Mouse (Mus musculus) MEL (cell line): ENCODE measurements at regions not wholly inside any gene's neighbourhood (a gene's known extent, or its start where the extent isn't known, plus 50 kb on each side); places are given as distances from the start of the nearest gene placed in this dataset.

ENCODE experiments used
- DNase-seq: peaks from one replicate; pipeline ENCODE4 v3.0.0; 2011; ENCODE audit warnings: low read depth, low spot score
- H3K27ac ChIP-seq: 2 replicates; pipeline ENCODE4 v1.5.1; 2012; ENCODE audit warnings: low read depth, mild to moderate bottlenecking, control low read depth, low read length, moderate library complexity; ENCODE audit not compliant: control insufficient read depth
- H3K27me3 ChIP-seq, 2 experiments: fragments of 150-350 bp in 1 of 2; sonication (generic) in 1 of 2; 2 replicates each; pipeline ENCODE4 v1.6.1; 2012; ENCODE audit warnings: low read length in 2 of 2, mild to moderate bottlenecking in 2 of 2, improper control_type of control experiment in 1 of 2, moderate library complexity in 1 of 2; ENCODE audit not compliant: insufficient read depth in 2 of 2, control insufficient read depth in 1 of 2
- H3K36me3 ChIP-seq, 2 experiments: 2 replicates each; pipeline ENCODE4 v1.6.1; 2012 to 2014; ENCODE audit warnings: low read length in 2 of 2, improper control_type of control experiment in 1 of 2, inconsistent platforms in 1 of 2, mild to moderate bottlenecking in 1 of 2; ENCODE audit not compliant: insufficient read depth in 2 of 2, control insufficient read depth in 1 of 2
- H3K4me1 ChIP-seq, 2 experiments: fragments of 150-350 bp in 1 of 2; sonication (generic) in 1 of 2; 2 replicates each; pipeline ENCODE4 v1.6.1; 2012; ENCODE audit warnings: low read length in 2 of 2, improper control_type of control experiment in 1 of 2, mild to moderate bottlenecking in 1 of 2; ENCODE audit not compliant: insufficient read depth in 2 of 2, control insufficient read depth in 1 of 2
- H3K4me3 ChIP-seq, 2 experiments: fragments of 150-350 bp in 1 of 2; sonication (generic) in 1 of 2; 2 replicates each; pipeline ENCODE4 v1.5.1; 2012; ENCODE audit warnings: low read depth in 2 of 2, low read length in 2 of 2, mild to moderate bottlenecking in 2 of 2, moderate library complexity in 2 of 2, control low read depth in 1 of 2, improper control_type of control experiment in 1 of 2; ENCODE audit not compliant: control insufficient read depth in 1 of 2, insufficient read depth in 1 of 2
- H3K79me2 ChIP-seq: 2 replicates; pipeline ENCODE4 v1.6.1; 2012; ENCODE audit warnings: mild to moderate bottlenecking, low read length, moderate library complexity; ENCODE audit not compliant: control insufficient read depth, poor library complexity, insufficient read depth
- H3K9ac ChIP-seq: 2 replicates; pipeline ENCODE4 v1.6.1; 2012; ENCODE audit warnings: low read depth, mild to moderate bottlenecking, control low read depth, low read length, moderate library complexity; ENCODE audit not compliant: control insufficient read depth, poor library complexity, severe bottlenecking
- H3K9me3 ChIP-seq: fragments of 150-350 bp; sonication (generic); replicated peaks from 2 replicates; pipeline ENCODE4 v1.6.1; 2012; ENCODE audit warnings: mild to moderate bottlenecking, low read length, improper control_type of control experiment, moderate library complexity; ENCODE audit not compliant: insufficient read depth
- EP300 ChIP-seq, 2 experiments: IDR thresholded peaks; 2 replicates each; pipeline ENCODE4 v1.6.1; 2011; ENCODE audit warnings: improper control_type of control experiment in 2 of 2, low read length in 2 of 2, low read depth in 1 of 2, mild to moderate bottlenecking in 1 of 2
- ETS1 ChIP-seq: IDR thresholded peaks from 2 replicates; pipeline ENCODE4 v1.6.1; 2012; ENCODE audit warnings: low read depth, mild to moderate bottlenecking, inconsistent platforms, low read length, improper control_type of control experiment, moderate library complexity
- GATA1 ChIP-seq: IDR thresholded peaks from 2 replicates; pipeline ENCODE4 v1.6.1; 2011; ENCODE audit warnings: low read depth, low read length, improper control_type of control experiment
- HCFC1 ChIP-seq: IDR thresholded peaks from 2 replicates; pipeline ENCODE4 v1.6.1; 2012; ENCODE audit warnings: low read depth, mild to moderate bottlenecking, inconsistent platforms, low read length, improper control_type of control experiment, moderate library complexity
- KAT2A ChIP-seq: conservative IDR thresholded peaks from 2 replicates; pipeline ENCODE4 v1.6.1; 2012; ENCODE audit warnings: low read depth, low read length, improper control_type of control experiment, inconsistent platforms
- MAX ChIP-seq: IDR thresholded peaks from 2 replicates; pipeline ENCODE4 v1.6.1; 2011; ENCODE audit warnings: low read length, improper control_type of control experiment
- MYB ChIP-seq: IDR thresholded peaks from 2 replicates; pipeline ENCODE4 v1.6.1; 2011; ENCODE audit warnings: mild to moderate bottlenecking, low read depth, low read length, improper control_type of control experiment
- NRF1 ChIP-seq: IDR thresholded peaks from 2 replicates; pipeline ENCODE4 v1.6.1; 2014; ENCODE audit warnings: low read depth, mild to moderate bottlenecking, inconsistent platforms, low read length, improper control_type of control experiment, moderate library complexity; ENCODE audit not compliant: poor library complexity, insufficient read depth, severe bottlenecking
- POLR2A ChIP-seq, 2 experiments: IDR thresholded peaks; 2 replicates each; pipeline ENCODE4 v1.6.1; 2011 to 2012; ENCODE audit warnings: low read length in 2 of 2, mild to moderate bottlenecking in 2 of 2, control low read depth in 1 of 2, improper control_type of control experiment in 1 of 2, low read depth in 1 of 2, moderate library complexity in 1 of 2; ENCODE audit not compliant: control insufficient read depth in 1 of 2, insufficient read depth in 1 of 2, poor library complexity in 1 of 2
- POLR2AphosphoS5 ChIP-seq: IDR thresholded peaks from 2 replicates; pipeline ENCODE4 v1.6.1; 2012; ENCODE audit warnings: low read depth, borderline replicate concordance, mild to moderate bottlenecking, inconsistent platforms, low read length, moderate library complexity, mixed read lengths
- RAD21 ChIP-seq: IDR thresholded peaks from 2 replicates; pipeline ENCODE4 v1.6.1; 2011; ENCODE audit warnings: mild to moderate bottlenecking, low read depth, low read length, improper control_type of control experiment
- SIN3A ChIP-seq: IDR thresholded peaks from 2 replicates; pipeline ENCODE4 v1.6.1; 2012; ENCODE audit warnings: low read length, improper control_type of control experiment, inconsistent platforms
- TAL1 ChIP-seq: IDR thresholded peaks from 2 replicates; pipeline ENCODE4 v1.6.1; 2012; ENCODE audit warnings: mild to moderate bottlenecking, inconsistent platforms, low read length, moderate library complexity, mixed read lengths
- TBP ChIP-seq: IDR thresholded peaks from 2 replicates; pipeline ENCODE4 v1.8.0; 2011; ENCODE audit warnings: low read depth, low read length, improper control_type of control experiment
- TCF12 ChIP-seq: IDR thresholded peaks from 2 replicates; pipeline ENCODE4 v1.6.1; 2014; ENCODE audit warnings: low read depth, mild to moderate bottlenecking, inconsistent platforms, low read length, improper control_type of control experiment, moderate library complexity
- UBTF ChIP-seq: IDR thresholded peaks from 2 replicates; pipeline ENCODE4 v1.6.1; 2012; ENCODE audit warnings: low read depth, mild to moderate bottlenecking, inconsistent platforms, low read length, improper control_type of control experiment, moderate library complexity, borderline replicate concordance; ENCODE audit not compliant: insufficient read depth
- USF1 ChIP-seq: IDR thresholded peaks from 2 replicates; pipeline ENCODE4 v1.6.1; 2014; ENCODE audit warnings: low read depth, mild to moderate bottlenecking, inconsistent platforms, low read length, improper control_type of control experiment, moderate library complexity
- USF2 ChIP-seq, 2 experiments: IDR thresholded peaks; 2 replicates each; pipeline ENCODE4 v1.6.1; 2011 to 2012; ENCODE audit warnings: improper control_type of control experiment in 2 of 2, low read length in 2 of 2, borderline replicate concordance in 1 of 2, inconsistent platforms in 1 of 2, low read depth in 1 of 2, mild to moderate bottlenecking in 1 of 2; ENCODE audit not compliant: insufficient read depth in 1 of 2
- ZC3H11A ChIP-seq: IDR thresholded peaks from 2 replicates; pipeline ENCODE4 v1.6.1; 2012; ENCODE audit warnings: low read depth, mild to moderate bottlenecking, inconsistent platforms, low read length, improper control_type of control experiment
- ZKSCAN1 ChIP-seq: IDR thresholded peaks from 2 replicates; pipeline ENCODE4 v1.6.1; 2012; ENCODE audit warnings: low read depth, mild to moderate bottlenecking, inconsistent platforms, low read length, improper control_type of control experiment, moderate library complexity

- Histone ChIP-seq H3K27me3 (no peaks in the 10 kb centered on the region), H3K79me2 (no peaks in the 10 kb centered on the region), H3K4me3 (no peak overlapping the region), H3K36me3 (peaks cover 0 to 2% of the 10 kb centered on the region in 2 experiments; a peak in 1 of 4 replicates), H3K9me3 (no peaks in the 10 kb centered on the region), H3K9ac (no peak overlapping the region), H3K27ac (no peak overlapping the region), H3K4me1 (peaks cover 0 to 6% of the 10 kb centered on the region in 2 experiments; a peak in 3 of 4 replicates)
- DNase-seq = peak; percentile 81
- TF ChIP-seq ZC3H11A (no peak), ETS1 (peak; percentile 74), NRF1 (peak; percentile 9; the same call in 1 of the 2 replicates), MYB (no peak), RAD21 (no peak), USF2 (IDR thresholded peaks at IDR 0.05; ENCODE audit: borderline replicate concordance in 1 of 2, insufficient read depth in 1 of 2, low read depth in 1 of 2, low read length in 2 of 2) (no peak), UBTF (no peak), POLR2A (IDR thresholded peaks at IDR 0.05; ENCODE audit: control insufficient read depth in 1 of 2, insufficient read depth in 1 of 2, low read depth in 1 of 2, low read length in 2 of 2, poor library complexity in 1 of 2) (no peak), MAX (0 out of 2 replicates have a peak, but pooled peaks have one; percentile 31), TBP (0 out of 2 replicates have a peak, but pooled peaks have one; percentile 25), USF1 (peak; percentile 47; the same call in 1 of the 2 replicates), TAL1 (peak; percentile 69), EP300 (IDR thresholded peaks at IDR 0.05; ENCODE audit: low read depth in 1 of 2, low read length in 2 of 2) (peak; percentile 74 to 83), KAT2A (0 out of 2 replicates have a peak, but pooled peaks have one; percentile 26), TCF12 (peak; percentile 80), POLR2AphosphoS5 (no peak), ZKSCAN1 (no peak), HCFC1 (no peak), GATA1 (no peak), SIN3A (peak; percentile 27; the same call in 1 of the 2 replicates)
- TF ChIP-seq, all 39 proteins: peak for 10
These were observed 1251.6 kb downstream of the Basp1 start for GRCm38 (mm10) chr15:24161974-24162373.
